8 mouse cellular contexts compared by ENCODE assay signal in the genomic region with DNA sequence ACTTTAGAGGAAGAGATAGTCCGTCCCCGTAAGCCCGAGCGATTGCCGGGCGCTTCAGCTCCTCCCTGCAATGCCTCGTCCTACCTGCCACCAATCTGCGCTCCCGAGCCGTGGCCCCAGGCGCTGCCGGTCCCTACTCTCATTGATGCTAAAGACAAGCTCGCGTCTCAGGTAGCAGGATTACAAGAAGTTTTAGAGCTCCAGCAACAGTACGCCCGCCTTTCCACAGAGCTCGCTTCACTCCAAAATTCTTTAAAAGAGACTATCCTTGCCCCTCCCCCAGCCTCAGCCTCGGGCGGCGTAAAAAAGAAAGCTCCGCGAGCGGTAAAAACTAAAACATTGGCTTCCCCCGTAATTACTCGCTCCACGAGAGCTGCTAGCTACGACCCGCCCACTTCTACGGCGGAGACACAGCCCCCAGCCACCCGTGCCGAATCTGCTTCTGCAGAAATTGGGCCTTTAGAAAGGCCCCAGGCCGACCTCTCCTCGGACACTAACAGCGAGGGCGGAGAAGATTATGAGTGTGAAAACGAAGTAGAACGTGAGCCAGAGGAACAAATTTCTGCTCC. TPM values are rescaled to one million over a fixed set of nuclear protein-coding genes. Genes with fewer than 3 reads are reported as not detected.
DNase-seq lines count a peak whose midpoint lies in the region; ATAC-seq and TF ChIP-seq lines count a peak whose summit lies in the region.

No protein-coding gene starts in this region.

- H3K4me3 ChIP-seq in bone marrow, adult 2 months (replicated peaks; ENCODE audit: control insufficient read depth, low read depth, low read length) = peak overlapping the region; percentile 66
- H3K4me3 ChIP-seq in embryonic facial prominence, embryonic 15.5 days (replicated peaks) = peak overlapping the region; percentile 52
- H3K4me3 ChIP-seq in heart, embryonic 11.5 days (ENCODE audit: low read depth, low read length) = peak overlapping the region; percentile 55
- peak overlapping the region; percentile 59 for H3K4me3 ChIP-seq in kidney, embryonic 14.5 days (ENCODE audit: low read length)
- H3K4me3 ChIP-seq in liver, embryonic 12.5 days = peak overlapping the region; percentile 61
- peak overlapping the region; percentile 53 for H3K4me3 ChIP-seq in stomach, embryonic 14.5 days (ENCODE audit: low read depth, low read length)

- no peaks in the 10 kb centered on the region for H3K4me1 ChIP-seq in bone marrow, adult 2 months (ENCODE audit: control insufficient read depth, insufficient read depth, low read length)
- H3K4me1 ChIP-seq in embryonic facial prominence, embryonic 15.5 days = peaks cover 7% of the 10 kb centered on the region; the same call in 1 of the 2 replicates
- H3K4me1 ChIP-seq in heart, embryonic 11.5 days (ENCODE audit: control insufficient read depth, insufficient read depth, low read length) = peaks cover 12% of the 10 kb centered on the region
- H3K4me1 ChIP-seq in kidney, embryonic 14.5 days (ENCODE audit: control insufficient read depth, insufficient read depth, low read length) = peaks cover 11% of the 10 kb centered on the region; the same call in 1 of the 2 replicates
- H3K4me1 ChIP-seq in liver, embryonic 12.5 days = peaks cover 12% of the 10 kb centered on the region
- H3K4me1 ChIP-seq in stomach, embryonic 14.5 days (ENCODE audit: control insufficient read depth, insufficient read depth, low read length) = no peaks in the 10 kb centered on the region

- TF ChIP-seq CTCF in bone marrow, adult 2 months (IDR thresholded peaks at IDR 0.05; ENCODE audit: control insufficient read depth, insufficient read depth, low read length) = no peak

- H3K36me3 ChIP-seq in embryonic facial prominence, embryonic 15.5 days = no peaks in the 10 kb centered on the region
- no peaks in the 10 kb centered on the region for H3K36me3 ChIP-seq in heart, embryonic 11.5 days (ENCODE audit: control insufficient read depth, insufficient read depth, low read length)
- H3K36me3 ChIP-seq in kidney, embryonic 14.5 days (ENCODE audit: control insufficient read depth, insufficient read depth, low read length) = no peaks in the 10 kb centered on the region
- no peaks in the 10 kb centered on the region for H3K36me3 ChIP-seq in liver, embryonic 12.5 days
- no peaks in the 10 kb centered on the region for H3K36me3 ChIP-seq in stomach, embryonic 14.5 days (ENCODE audit: control insufficient read depth, insufficient read depth, low read length)

- WGBS in bone marrow, adult 2 months = under 1% methylated on average over 38 of the region's 38 CpGs
- 0% methylated on average over 38 of the region's 38 CpGs for WGBS in embryonic facial prominence, embryonic 15.5 days
- under 1% methylated on average over 38 of the region's 38 CpGs for WGBS in heart, embryonic 11.5 days (ENCODE audit: insufficient replicate concordance)
- WGBS in kidney, embryonic 14.5 days = under 1% methylated on average over 38 of the region's 38 CpGs
- WGBS in liver, embryonic 12.5 days (ENCODE audit: insufficient replicate concordance) = under 1% methylated on average over 38 of the region's 38 CpGs
- under 1% methylated on average over 38 of the region's 38 CpGs for WGBS in stomach, embryonic 14.5 days

- H3K27me3 ChIP-seq in embryonic facial prominence, embryonic 15.5 days = peaks cover 8% of the 10 kb centered on the region
- H3K27me3 ChIP-seq in heart, embryonic 11.5 days (ENCODE audit: control insufficient read depth, insufficient read depth, low read length) = no peaks in the 10 kb centered on the region
- no peaks in the 10 kb centered on the region for H3K27me3 ChIP-seq in kidney, embryonic 14.5 days (ENCODE audit: control insufficient read depth, insufficient read depth, low read length)
- H3K27me3 ChIP-seq in liver, embryonic 12.5 days (replicated peaks) = peaks cover 63% of the 10 kb centered on the region
- H3K27me3 ChIP-seq in stomach, embryonic 14.5 days (ENCODE audit: control insufficient read depth, insufficient read depth, low read length) = no peaks in the 10 kb centered on the region

- peak overlapping the region; percentile 69 for H3K9ac ChIP-seq in embryonic facial prominence, embryonic 15.5 days
- H3K9ac ChIP-seq in heart, embryonic 11.5 days (ENCODE audit: low read depth, low read length) = peak overlapping the region; percentile 85
- peak overlapping the region; percentile 75 for H3K9ac ChIP-seq in kidney, embryonic 14.5 days (ENCODE audit: low read depth, low read length)
- peak overlapping the region; percentile 61 for H3K9ac ChIP-seq in liver, embryonic 12.5 days
- peak overlapping the region; percentile 61 for H3K9ac ChIP-seq in stomach, embryonic 14.5 days (replicated peaks; ENCODE audit: low read depth, low read length)

- H3K9me3 ChIP-seq in embryonic facial prominence, embryonic 15.5 days (replicated peaks) = no peaks in the 10 kb centered on the region
- H3K9me3 ChIP-seq in heart, embryonic 11.5 days (replicated peaks; ENCODE audit: control insufficient read depth, low read length) = no peaks in the 10 kb centered on the region
- no peaks in the 10 kb centered on the region for H3K9me3 ChIP-seq in kidney, embryonic 14.5 days (ENCODE audit: control insufficient read depth, low read length)
- no peaks in the 10 kb centered on the region for H3K9me3 ChIP-seq in liver, embryonic 12.5 days (replicated peaks)
- no peaks in the 10 kb centered on the region for H3K9me3 ChIP-seq in stomach, embryonic 14.5 days (ENCODE audit: control insufficient read depth, low read depth, low read length)

- TF ChIP-seq POLR2A in bone marrow, adult 2 months (IDR thresholded peaks at IDR 0.05; ENCODE audit: borderline replicate concordance, control insufficient read depth, low read depth, low read length) = no peak

- H3K27ac ChIP-seq in bone marrow, adult 2 months (ENCODE audit: control insufficient read depth, insufficient read depth, low read depth, low read length, poor library complexity) = no peak overlapping the region
- H3K27ac ChIP-seq in embryonic facial prominence, embryonic 15.5 days (replicated peaks) = peak overlapping the region; percentile 90
- H3K27ac ChIP-seq in heart, embryonic 11.5 days (ENCODE audit: low read depth, low read length) = peak overlapping the region; percentile 87
- H3K27ac ChIP-seq in kidney, embryonic 14.5 days (ENCODE audit: low read depth, low read length) = peak overlapping the region; percentile 95
- H3K27ac ChIP-seq in liver, embryonic 12.5 days = peak overlapping the region; percentile 55
- peak overlapping the region; percentile 90 for H3K27ac ChIP-seq in stomach, embryonic 14.5 days (ENCODE audit: low read length)

- H3K4me2 ChIP-seq in embryonic facial prominence, embryonic 15.5 days (replicated peaks) = peak overlapping the region; percentile 60
- peak overlapping the region; percentile 94 for H3K4me2 ChIP-seq in heart, embryonic 11.5 days
- peak overlapping the region; percentile 79 for H3K4me2 ChIP-seq in kidney, embryonic 14.5 days (replicated peaks; ENCODE audit: low read depth, low read length)
- peak overlapping the region; percentile 85 for H3K4me2 ChIP-seq in liver, embryonic 12.5 days
- H3K4me2 ChIP-seq in stomach, embryonic 14.5 days (replicated peaks; ENCODE audit: low read depth, low read length) = peak overlapping the region; percentile 72

- peak; percentile 86 for ATAC-seq in embryonic facial prominence, embryonic 15.5 days (ENCODE audit: insufficient number of reproducible peaks, low FRiP score, low TSS enrichment, low read depth)
- ATAC-seq in heart, embryonic 11.5 days (replicated peaks; ENCODE audit: insufficient number of reproducible peaks, low FRiP score, low TSS enrichment) = peak; percentile 56
- peak; percentile 82 for ATAC-seq in kidney, embryonic 14.5 days (ENCODE audit: low FRiP score, low TSS enrichment)
- no peak for ATAC-seq in liver, embryonic 12.5 days
- peak; percentile 87 for ATAC-seq in stomach, embryonic 14.5 days (ENCODE audit: insufficient number of reproducible peaks, insufficient read depth, low FRiP score, low read depth)

- peak; percentile 76 for DNase-seq in CD4-positive, CD25-positive, alpha-beta regulatory T cell, adult 2 months (ENCODE audit: low read depth, low spot score)
- peak; percentile 78 for DNase-seq in naive thymus-derived CD4-positive, alpha-beta T cell, adult 2 months (ENCODE audit: low read depth)

RNA-seq across cellular contexts. Expression of a gene that starts 9.9 kb away (rescaled TPM):
- polyA plus RNA-seq in bone marrow, adult 2 months (2011; ENCODE audit: insufficient read depth, insufficient read length, low replicate concordance, missing spikeins) = not detected in 2 replicates
- 0.31 TPM in 1 of 2 replicates, not detected in the other for polyA plus RNA-seq in embryonic facial prominence, embryonic 15.5 days (2015; fragmentation: Nextera tagmentation; extraction: Ambion mirVana)
- not detected in 2 replicates for polyA plus RNA-seq in heart, embryonic 11.5 days (2014; fragmentation: Nextera tagmentation; extraction: Ambion mirVana)
- polyA plus RNA-seq in kidney, embryonic 14.5 days (2014; fragmentation: Nextera tagmentation; extraction: Ambion mirVana) = not detected in 2 replicates
- not detected in 2 replicates for polyA plus RNA-seq in liver, embryonic 12.5 days (2016; fragmentation: Nextera tagmentation; extraction: Ambion mirVana)
- not detected in 2 replicates for polyA plus RNA-seq in stomach, embryonic 14.5 days (2014; fragmentation: Nextera tagmentation; extraction: Ambion mirVana)

RNA-seq across cellular contexts. Expression of a gene that starts 12.8 kb away (rescaled TPM):
- polyA plus RNA-seq in bone marrow, adult 2 months (2011; ENCODE audit: insufficient read depth, insufficient read length, low replicate concordance, missing spikeins) = not detected in 2 replicates
- 0.56 TPM in 1 of 2 replicates, not detected in the other for polyA plus RNA-seq in embryonic facial prominence, embryonic 15.5 days (2015; fragmentation: Nextera tagmentation; extraction: Ambion mirVana)
- polyA plus RNA-seq in heart, embryonic 11.5 days (2014; fragmentation: Nextera tagmentation; extraction: Ambion mirVana) = not detected in 2 replicates
- not detected in 2 replicates for polyA plus RNA-seq in kidney, embryonic 14.5 days (2014; fragmentation: Nextera tagmentation; extraction: Ambion mirVana)
- polyA plus RNA-seq in liver, embryonic 12.5 days (2016; fragmentation: Nextera tagmentation; extraction: Ambion mirVana) = not detected in 2 replicates
- polyA plus RNA-seq in stomach, embryonic 14.5 days (2014; fragmentation: Nextera tagmentation; extraction: Ambion mirVana) = not detected in 2 replicates

RNA-seq across cellular contexts. Expression of a gene that starts 19.2 kb away (rescaled TPM):
- polyA plus RNA-seq in bone marrow, adult 2 months (2011; ENCODE audit: insufficient read depth, insufficient read length, low replicate concordance, missing spikeins) = not detected in 2 replicates
- polyA plus RNA-seq in embryonic facial prominence, embryonic 15.5 days (2015; fragmentation: Nextera tagmentation; extraction: Ambion mirVana) = 0.21 and 0.37 TPM in 2 replicates
- polyA plus RNA-seq in heart, embryonic 11.5 days (2014; fragmentation: Nextera tagmentation; extraction: Ambion mirVana) = 0.26 TPM in 1 of 2 replicates, not detected in the other
- polyA plus RNA-seq in kidney, embryonic 14.5 days (2014; fragmentation: Nextera tagmentation; extraction: Ambion mirVana) = not detected in 2 replicates
- polyA plus RNA-seq in liver, embryonic 12.5 days (2016; fragmentation: Nextera tagmentation; extraction: Ambion mirVana) = not detected in 2 replicates
- not detected in 2 replicates for polyA plus RNA-seq in stomach, embryonic 14.5 days (2014; fragmentation: Nextera tagmentation; extraction: Ambion mirVana)

RNA-seq across cellular contexts. Expression of a gene that starts 26.0 kb away (rescaled TPM):
- not detected in 2 replicates for polyA plus RNA-seq in bone marrow, adult 2 months (2011; ENCODE audit: insufficient read depth, insufficient read length, low replicate concordance, missing spikeins)
- not detected in 2 replicates for polyA plus RNA-seq in embryonic facial prominence, embryonic 15.5 days (2015; fragmentation: Nextera tagmentation; extraction: Ambion mirVana)
- not detected in 2 replicates for polyA plus RNA-seq in heart, embryonic 11.5 days (2014; fragmentation: Nextera tagmentation; extraction: Ambion mirVana)
- polyA plus RNA-seq in kidney, embryonic 14.5 days (2014; fragmentation: Nextera tagmentation; extraction: Ambion mirVana) = not detected in 2 replicates
- polyA plus RNA-seq in liver, embryonic 12.5 days (2016; fragmentation: Nextera tagmentation; extraction: Ambion mirVana) = not detected in 2 replicates
- not detected in 2 replicates for polyA plus RNA-seq in stomach, embryonic 14.5 days (2014; fragmentation: Nextera tagmentation; extraction: Ambion mirVana)

RNA-seq across cellular contexts. Expression of a gene that starts 43.2 kb away (rescaled TPM):
- polyA plus RNA-seq in bone marrow, adult 2 months (2011; ENCODE audit: insufficient read depth, insufficient read length, low replicate concordance, missing spikeins) = not detected in 2 replicates
- 0.40 and 1.0 TPM in 2 replicates for polyA plus RNA-seq in embryonic facial prominence, embryonic 15.5 days (2015; fragmentation: Nextera tagmentation; extraction: Ambion mirVana)
- not detected in 2 replicates for polyA plus RNA-seq in heart, embryonic 11.5 days (2014; fragmentation: Nextera tagmentation; extraction: Ambion mirVana)
- polyA plus RNA-seq in kidney, embryonic 14.5 days (2014; fragmentation: Nextera tagmentation; extraction: Ambion mirVana) = not detected in 2 replicates
- polyA plus RNA-seq in liver, embryonic 12.5 days (2016; fragmentation: Nextera tagmentation; extraction: Ambion mirVana) = not detected in 2 replicates
- polyA plus RNA-seq in stomach, embryonic 14.5 days (2014; fragmentation: Nextera tagmentation; extraction: Ambion mirVana) = not detected in 2 replicates
